Mouse (Mus musculus): ENCODE measurements around the gene Hivep1. TPM values are rescaled to one million over a fixed set of nuclear protein-coding genes. Genes with fewer than 3 reads are reported as not detected.

Gene Hivep1
- 16.8 and 22.8 TPM in 2 replicates for polyA plus RNA-seq (2014; fragmentation: Nextera tagmentation; extraction: Ambion mirVana)

DNA sequence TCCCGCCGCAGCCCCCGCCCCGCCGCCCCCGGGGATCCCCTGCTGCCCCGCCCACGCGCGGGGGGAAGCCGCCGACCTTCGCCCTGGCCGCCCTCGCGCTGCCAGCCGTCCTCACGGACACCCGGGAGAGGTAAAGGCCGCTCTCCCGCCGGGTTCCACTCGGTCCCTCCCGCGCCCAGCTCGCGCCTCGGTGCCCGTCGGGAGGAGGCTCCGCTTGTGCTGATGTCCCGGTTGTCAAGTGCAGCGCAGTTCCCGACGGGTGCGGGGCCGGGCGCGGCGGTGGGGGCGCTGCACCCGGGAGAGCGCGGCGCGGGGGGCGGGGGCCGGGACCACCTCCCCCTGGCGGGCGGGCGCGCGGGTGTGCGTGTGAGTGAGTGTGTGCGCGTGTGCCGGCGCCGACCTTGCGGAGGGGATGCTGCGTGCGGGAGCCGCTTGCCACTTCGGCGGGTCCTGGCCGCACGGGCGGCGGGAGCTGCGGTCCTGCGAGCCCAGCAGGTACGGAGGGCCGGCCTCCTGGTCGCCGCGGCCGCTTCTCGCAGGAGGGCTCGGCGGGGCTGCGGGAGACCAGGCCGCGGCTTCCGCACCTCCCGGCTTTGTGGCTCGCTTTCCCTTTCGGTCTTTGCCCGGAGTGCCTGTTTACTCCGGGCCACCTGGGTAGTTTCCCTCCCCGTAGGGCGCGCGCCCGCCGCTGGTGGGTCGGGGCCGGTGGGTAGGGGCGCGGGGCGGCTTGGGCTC lies at the start of gene Hivep1:
Gene Hivep1, plus strand, starts transcription at position 61 of the 735 bp plus-strand sequence.
- peak; percentile 75 for ATAC-seq (ENCODE audit: low read depth)
- Histone ChIP-seq H3K4me3 (ENCODE audit: low read depth, low read length) (peak within 1 kb of the TSS; percentile 93), H3K27ac (ENCODE audit: low read depth, low read length) (peak within 1 kb of the TSS; percentile 97), H3K27me3 (ENCODE audit: control insufficient read depth, insufficient read depth, low read length) (no peaks in the 10 kb centered on the region), H3K36me3 (ENCODE audit: control insufficient read depth, insufficient read depth, low read length) (peaks cover 7% of the 10 kb centered on the region; the same call in 1 of the 2 replicates), H3K9me3 (ENCODE audit: control insufficient read depth, low read length) (no peaks in the 10 kb centered on the region), H3K4me1 (ENCODE audit: control insufficient read depth, insufficient read depth, low read length) (peaks cover 9% of the 10 kb centered on the region), H3K9ac (replicated peaks; ENCODE audit: low read depth, low read length) (peak within 1 kb of the TSS; percentile 94), H3K4me2 (ENCODE audit: low read depth, low read length) (peak within 1 kb of the TSS; percentile 84)
- under 1% methylated on average over 48 of the region's 100 CpGs for WGBS

DNA sequence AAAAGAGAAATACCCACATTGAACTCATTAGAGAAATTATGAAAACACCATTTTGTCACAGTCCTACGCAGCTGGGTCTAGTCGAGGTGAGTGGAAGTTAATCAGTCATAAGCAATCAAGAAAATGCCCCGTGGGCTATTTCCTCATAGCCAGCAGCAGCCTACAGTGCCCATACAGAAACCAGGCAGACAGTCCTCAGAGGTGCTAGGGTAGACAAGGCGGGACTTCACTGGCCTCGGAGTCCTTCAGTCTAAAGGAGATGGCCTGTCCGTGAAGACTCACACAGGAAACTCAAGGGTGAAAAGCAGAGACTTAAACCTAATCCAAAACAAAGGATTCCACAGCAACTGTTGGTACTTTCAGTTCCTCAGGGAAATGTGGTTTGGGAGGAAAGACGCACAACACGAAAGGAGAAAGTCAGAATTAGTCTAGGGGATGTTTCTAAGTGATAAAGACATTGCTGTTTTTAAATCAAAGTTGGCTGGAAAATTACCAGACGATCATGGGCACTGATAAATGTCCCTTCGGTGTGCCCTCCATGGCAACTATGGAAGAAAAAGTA lies 36.3 kb upstream of the Hivep1 start:
- Histone ChIP-seq H3K36me3 (ENCODE audit: control insufficient read depth, insufficient read depth, low read length) (no peaks in the 10 kb centered on the region), H3K4me1 (ENCODE audit: control insufficient read depth, insufficient read depth, low read length) (no peaks in the 10 kb centered on the region), H3K4me3 (ENCODE audit: low read depth, low read length) (no peak overlapping the region), H3K27ac (ENCODE audit: low read depth, low read length) (no peak overlapping the region), H3K27me3 (ENCODE audit: control insufficient read depth, insufficient read depth, low read length) (no peaks in the 10 kb centered on the region), H3K9ac (replicated peaks; ENCODE audit: low read depth, low read length) (no peak overlapping the region), H3K4me2 (ENCODE audit: low read depth, low read length) (no peak overlapping the region), H3K9me3 (ENCODE audit: control insufficient read depth, low read length) (no peaks in the 10 kb centered on the region)
- 61% methylated on average over 10 of the region's 10 CpGs for WGBS
- no peak for ATAC-seq (ENCODE audit: low read depth)

DNA sequence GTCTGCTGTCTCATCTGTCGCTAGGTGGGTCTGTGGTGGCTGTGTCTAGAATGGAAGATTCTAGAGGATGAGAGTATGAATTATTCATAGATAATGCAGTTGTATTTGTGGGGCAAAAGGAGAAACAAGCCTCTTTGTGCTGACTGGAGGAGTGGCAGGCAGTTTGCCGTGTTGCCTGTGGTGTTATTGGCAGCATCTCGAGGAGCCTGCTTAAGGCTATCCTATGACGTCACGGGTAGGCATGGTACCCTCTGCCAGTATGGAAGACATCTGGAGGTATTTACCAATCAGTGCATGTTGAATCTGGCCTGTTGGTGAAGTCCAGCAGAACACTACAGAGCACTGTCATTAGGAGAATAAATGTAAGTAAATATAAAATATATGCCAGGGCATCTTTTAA lies 35.6 kb upstream of the Hivep1 start:
- no peak for ATAC-seq (ENCODE audit: low read depth)
- Histone ChIP-seq H3K4me1 (ENCODE audit: control insufficient read depth, insufficient read depth, low read length) (no peaks in the 10 kb centered on the region), H3K4me2 (ENCODE audit: low read depth, low read length) (no peak overlapping the region), H3K4me3 (ENCODE audit: low read depth, low read length) (no peak overlapping the region), H3K9me3 (ENCODE audit: control insufficient read depth, low read length) (no peaks in the 10 kb centered on the region), H3K27ac (ENCODE audit: low read depth, low read length) (no peak overlapping the region), H3K27me3 (ENCODE audit: control insufficient read depth, insufficient read depth, low read length) (no peaks in the 10 kb centered on the region), H3K36me3 (ENCODE audit: control insufficient read depth, insufficient read depth, low read length) (no peaks in the 10 kb centered on the region), H3K9ac (replicated peaks; ENCODE audit: low read depth, low read length) (no peak overlapping the region)
- WGBS, result 81% methylated on average over 5 of the region's 5 CpGs

- H3K9me3 ChIP-seq (ENCODE audit: control insufficient read depth, low read length), result no peaks in the 10 kb centered on the region
- WGBS, result 39% methylated on average over 2 of the region's 2 CpGs
- H3K4me3 ChIP-seq (ENCODE audit: low read depth, low read length), result no peak overlapping the region
- H3K36me3 ChIP-seq (ENCODE audit: control insufficient read depth, insufficient read depth, low read length), result no peaks in the 10 kb centered on the region
- ATAC-seq (ENCODE audit: low read depth), result no peak
- H3K4me1 ChIP-seq (ENCODE audit: control insufficient read depth, insufficient read depth, low read length), result no peaks in the 10 kb centered on the region
- H3K4me2 ChIP-seq (ENCODE audit: low read depth, low read length), result no peak overlapping the region
- H3K9ac ChIP-seq (replicated peaks; ENCODE audit: low read depth, low read length), result no peak overlapping the region
- H3K27me3 ChIP-seq (ENCODE audit: control insufficient read depth, insufficient read depth, low read length), result no peaks in the 10 kb centered on the region
- no peak overlapping the region for H3K27ac ChIP-seq (ENCODE audit: low read depth, low read length)
These were observed 33.5 kb upstream of the Hivep1 start for GRCm38 (mm10) chr13:42018356-42018755.

DNA sequence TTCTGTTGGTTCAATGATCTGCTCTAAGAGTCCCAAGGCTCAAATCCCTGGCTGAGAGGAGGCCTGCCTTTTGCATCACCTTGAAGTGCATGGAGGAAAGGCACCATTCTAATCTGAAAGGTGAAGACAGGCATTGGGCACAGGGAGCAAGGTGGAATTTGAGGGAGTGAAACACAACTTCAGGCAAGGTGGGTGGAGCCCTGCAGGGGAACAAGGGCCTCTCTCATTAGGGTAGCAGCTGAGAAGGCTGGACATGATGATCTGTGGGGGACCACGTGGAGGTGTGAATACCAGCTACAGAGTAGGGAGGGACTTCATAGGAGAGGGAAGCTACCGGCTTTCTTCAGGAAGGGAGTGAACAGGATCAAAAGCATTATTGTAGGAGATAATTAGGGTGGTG lies 10.6 kb upstream of the Hivep1 start:
- ATAC-seq (ENCODE audit: low read depth), result no peak
- Histone ChIP-seq H3K27ac (ENCODE audit: low read depth, low read length) (no peak overlapping the region), H3K4me1 (ENCODE audit: control insufficient read depth, insufficient read depth, low read length) (no peaks in the 10 kb centered on the region), H3K4me3 (ENCODE audit: low read depth, low read length) (no peak overlapping the region), H3K4me2 (ENCODE audit: low read depth, low read length) (no peak overlapping the region), H3K9me3 (ENCODE audit: control insufficient read depth, low read length) (no peaks in the 10 kb centered on the region), H3K36me3 (ENCODE audit: control insufficient read depth, insufficient read depth, low read length) (no peaks in the 10 kb centered on the region), H3K27me3 (ENCODE audit: control insufficient read depth, insufficient read depth, low read length) (no peaks in the 10 kb centered on the region), H3K9ac (replicated peaks; ENCODE audit: low read depth, low read length) (no peak overlapping the region)
- WGBS, result 15% methylated on average over 2 of the region's 2 CpGs

GRCm38 (mm10) chr13:42043431-42043830 lies 8.4 kb upstream of the Hivep1 start:
- Histone ChIP-seq H3K4me3 (ENCODE audit: low read depth, low read length) (no peak overlapping the region), H3K27ac (ENCODE audit: low read depth, low read length) (no peak overlapping the region), H3K27me3 (ENCODE audit: control insufficient read depth, insufficient read depth, low read length) (no peaks in the 10 kb centered on the region), H3K4me1 (ENCODE audit: control insufficient read depth, insufficient read depth, low read length) (no peaks in the 10 kb centered on the region), H3K4me2 (ENCODE audit: low read depth, low read length) (no peak overlapping the region), H3K9ac (replicated peaks; ENCODE audit: low read depth, low read length) (no peak overlapping the region), H3K36me3 (ENCODE audit: control insufficient read depth, insufficient read depth, low read length) (no peaks in the 10 kb centered on the region), H3K9me3 (ENCODE audit: control insufficient read depth, low read length) (no peaks in the 10 kb centered on the region)
- ATAC-seq (ENCODE audit: low read depth), result no peak
- 87% methylated on average over 7 of the region's 7 CpGs for WGBS

DNA sequence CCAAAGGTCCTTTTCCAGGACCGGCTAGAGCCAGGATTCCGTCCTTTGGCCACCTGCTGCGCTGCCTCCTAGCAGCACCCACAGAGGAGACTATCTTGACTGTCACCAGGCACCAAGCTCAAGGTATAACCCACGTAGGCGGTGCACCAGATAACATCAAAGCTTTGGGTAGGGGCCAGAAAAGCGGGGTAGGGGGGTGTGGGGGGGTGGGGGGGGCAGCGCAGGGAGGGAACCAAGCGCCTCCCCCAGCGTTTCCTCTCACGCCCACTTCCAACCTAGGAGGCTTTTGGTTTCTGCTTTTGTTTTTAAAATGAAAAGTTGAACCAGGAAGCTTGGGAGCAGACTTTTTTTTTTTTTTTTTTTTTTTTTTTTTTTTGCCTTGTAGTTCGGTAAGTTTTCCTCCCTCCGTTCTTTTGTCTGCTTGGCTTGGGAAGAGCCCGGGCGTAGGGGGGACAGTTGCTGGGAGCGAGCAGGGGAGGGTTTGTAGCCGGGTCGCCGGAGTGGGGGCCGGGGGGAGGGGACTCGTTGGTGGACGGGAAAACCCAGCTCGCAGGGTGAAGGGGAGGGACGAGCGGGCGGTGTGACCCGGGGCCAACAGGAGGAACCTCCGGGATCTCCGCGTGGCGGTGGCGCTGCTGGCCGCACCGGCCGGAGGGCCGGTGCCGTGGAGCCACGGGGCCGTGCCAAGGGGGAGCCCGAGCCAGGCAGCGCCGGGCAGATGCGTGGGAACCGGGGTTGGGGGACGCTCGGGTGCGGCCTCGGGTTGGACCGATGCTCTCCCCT lies 2.6 kb upstream of the Hivep1 start:
- Histone ChIP-seq H3K36me3 (ENCODE audit: control insufficient read depth, insufficient read depth, low read length) (no peaks in the 10 kb centered on the region), H3K27ac (ENCODE audit: low read depth, low read length) (peak overlapping the region; percentile 57), H3K4me3 (ENCODE audit: low read depth, low read length) (peak overlapping the region; percentile 93), H3K9me3 (ENCODE audit: control insufficient read depth, low read length) (no peaks in the 10 kb centered on the region), H3K4me1 (ENCODE audit: control insufficient read depth, insufficient read depth, low read length) (peaks cover 9% of the 10 kb centered on the region), H3K9ac (replicated peaks; ENCODE audit: low read depth, low read length) (peak overlapping the region; percentile 60), H3K4me2 (ENCODE audit: low read depth, low read length) (peak overlapping the region; percentile 84), H3K27me3 (ENCODE audit: control insufficient read depth, insufficient read depth, low read length) (no peaks in the 10 kb centered on the region)
- WGBS, result under 1% methylated on average over 47 of the region's 48 CpGs
- 0 out of 2 replicates have a peak, but pooled peaks have one; percentile 4 for ATAC-seq (ENCODE audit: low read depth)

DNA sequence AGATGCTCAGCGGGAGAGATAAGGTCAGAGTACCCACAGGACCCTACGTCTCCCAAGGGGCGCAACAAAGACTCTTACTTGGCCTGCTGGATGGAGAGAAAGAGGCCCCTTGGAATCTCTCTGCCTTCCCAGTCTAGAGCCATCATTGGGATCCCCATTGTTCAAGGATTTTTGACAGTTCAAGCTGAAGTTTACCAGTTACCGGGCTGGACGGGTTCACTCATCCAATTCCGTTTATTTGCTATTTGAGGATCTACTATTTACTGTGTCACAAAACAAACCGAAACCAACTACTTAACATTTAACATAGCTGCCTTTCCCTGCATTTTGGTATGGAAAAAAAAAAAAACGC lies 2.1 kb upstream of the Hivep1 start:
- Histone ChIP-seq H3K27me3 (ENCODE audit: control insufficient read depth, insufficient read depth, low read length) (no peaks in the 10 kb centered on the region), H3K4me1 (ENCODE audit: control insufficient read depth, insufficient read depth, low read length) (peaks cover 9% of the 10 kb centered on the region), H3K9me3 (ENCODE audit: control insufficient read depth, low read length) (no peaks in the 10 kb centered on the region), H3K9ac (replicated peaks; ENCODE audit: low read depth, low read length) (peak overlapping the region; percentile 60), H3K4me3 (ENCODE audit: low read depth, low read length) (peak overlapping the region; percentile 93), H3K4me2 (ENCODE audit: low read depth, low read length) (peak overlapping the region; percentile 84), H3K36me3 (ENCODE audit: control insufficient read depth, insufficient read depth, low read length) (no peaks in the 10 kb centered on the region), H3K27ac (ENCODE audit: low read depth, low read length) (peak overlapping the region; percentile 57)
- 3% methylated on average over 8 of the region's 8 CpGs for WGBS
- no peak for ATAC-seq (ENCODE audit: low read depth)

GRCm38 (mm10) chr13:42050160-42050559 lies 1.7 kb upstream of the Hivep1 start:
- Histone ChIP-seq H3K36me3 (ENCODE audit: control insufficient read depth, insufficient read depth, low read length) (no peaks in the 10 kb centered on the region), H3K9ac (replicated peaks; ENCODE audit: low read depth, low read length) (no peak overlapping the region), H3K27me3 (ENCODE audit: control insufficient read depth, insufficient read depth, low read length) (no peaks in the 10 kb centered on the region), H3K4me3 (ENCODE audit: low read depth, low read length) (peak overlapping the region; percentile 93), H3K4me2 (ENCODE audit: low read depth, low read length) (peak overlapping the region; percentile 84), H3K9me3 (ENCODE audit: control insufficient read depth, low read length) (no peaks in the 10 kb centered on the region), H3K4me1 (ENCODE audit: control insufficient read depth, insufficient read depth, low read length) (peaks cover 9% of the 10 kb centered on the region), H3K27ac (ENCODE audit: low read depth, low read length) (no peak overlapping the region; the same call in 1 of the 2 replicates)
- ATAC-seq (ENCODE audit: low read depth), result no peak
- 11% methylated on average over 3 of the region's 3 CpGs for WGBS
